Mouse (Mus musculus): ENCODE measurements around the gene Olfr1357.

The Olfr1357 gene

GRCm38 (mm10) chr10:78581121-78581520 lies 36.8 kb downstream of the Olfr1357 start:
- DNase-seq (ENCODE audit: low read depth in 2 of 2, low spot score in 2 of 2) = no peak

DNA sequence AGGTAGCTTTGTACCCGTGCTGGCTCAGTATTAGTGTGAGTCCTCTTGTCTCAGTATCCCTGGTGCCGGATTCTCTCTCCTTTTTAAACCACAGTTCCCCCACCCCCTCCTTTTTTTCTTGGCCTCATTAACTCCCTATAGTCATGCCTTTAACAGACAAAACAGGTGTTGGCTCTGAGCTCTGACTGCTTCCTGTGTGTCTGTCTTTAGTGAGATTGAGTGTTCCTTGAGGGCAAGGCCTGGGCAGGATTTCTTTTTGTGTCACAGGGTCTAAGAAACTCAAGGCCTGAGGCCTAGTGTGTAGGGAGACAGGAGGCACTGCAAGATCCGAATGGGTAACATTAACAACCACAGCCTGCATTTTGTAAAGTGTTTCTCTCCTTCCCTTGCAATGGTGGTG lies 39.7 kb downstream of the Olfr1357 start:
- no peak for DNase-seq (ENCODE audit: low read depth in 2 of 2, low spot score in 2 of 2)

GRCm38 (mm10) chr10:78576435-78577184 lies 41.3 kb downstream of the Olfr1357 start:
- no peak for DNase-seq (ENCODE audit: low read depth in 2 of 2, low spot score in 2 of 2)

- no peak for DNase-seq (ENCODE audit: low read depth in 2 of 2, low spot score in 2 of 2)
Measured at GRCm38 (mm10) chr10:78575690-78576089, 42.2 kb downstream of the Olfr1357 start.

DNA sequence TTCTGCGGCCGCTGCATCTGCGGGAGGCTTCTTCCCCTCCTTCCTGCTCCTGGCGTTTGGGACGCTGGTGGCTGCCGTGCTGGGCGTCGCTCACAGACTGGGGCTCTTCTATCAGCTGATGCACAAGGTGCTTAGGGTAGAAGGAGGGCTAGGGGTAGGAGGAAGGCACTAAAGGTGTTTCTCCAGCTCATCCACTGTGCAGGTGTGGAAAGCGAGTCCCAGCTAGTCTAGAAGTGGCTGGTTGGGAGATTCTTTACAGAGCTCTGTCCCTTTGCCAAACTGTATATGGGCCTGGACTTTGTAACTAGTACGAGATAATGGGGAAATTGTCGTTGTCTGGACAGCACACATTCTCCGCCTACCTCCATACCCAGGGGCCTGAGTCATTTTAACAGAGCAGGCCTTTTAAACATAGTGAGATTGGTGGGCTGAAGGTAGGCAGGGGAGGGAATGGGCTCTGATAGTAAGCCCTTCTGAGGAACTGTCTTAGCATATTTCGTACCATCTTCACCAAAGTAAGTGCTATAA lies 42.7 kb downstream of the Olfr1357 start:
- DNase-seq (ENCODE audit: low read depth in 2 of 2, low spot score in 2 of 2) = no peak

DNA sequence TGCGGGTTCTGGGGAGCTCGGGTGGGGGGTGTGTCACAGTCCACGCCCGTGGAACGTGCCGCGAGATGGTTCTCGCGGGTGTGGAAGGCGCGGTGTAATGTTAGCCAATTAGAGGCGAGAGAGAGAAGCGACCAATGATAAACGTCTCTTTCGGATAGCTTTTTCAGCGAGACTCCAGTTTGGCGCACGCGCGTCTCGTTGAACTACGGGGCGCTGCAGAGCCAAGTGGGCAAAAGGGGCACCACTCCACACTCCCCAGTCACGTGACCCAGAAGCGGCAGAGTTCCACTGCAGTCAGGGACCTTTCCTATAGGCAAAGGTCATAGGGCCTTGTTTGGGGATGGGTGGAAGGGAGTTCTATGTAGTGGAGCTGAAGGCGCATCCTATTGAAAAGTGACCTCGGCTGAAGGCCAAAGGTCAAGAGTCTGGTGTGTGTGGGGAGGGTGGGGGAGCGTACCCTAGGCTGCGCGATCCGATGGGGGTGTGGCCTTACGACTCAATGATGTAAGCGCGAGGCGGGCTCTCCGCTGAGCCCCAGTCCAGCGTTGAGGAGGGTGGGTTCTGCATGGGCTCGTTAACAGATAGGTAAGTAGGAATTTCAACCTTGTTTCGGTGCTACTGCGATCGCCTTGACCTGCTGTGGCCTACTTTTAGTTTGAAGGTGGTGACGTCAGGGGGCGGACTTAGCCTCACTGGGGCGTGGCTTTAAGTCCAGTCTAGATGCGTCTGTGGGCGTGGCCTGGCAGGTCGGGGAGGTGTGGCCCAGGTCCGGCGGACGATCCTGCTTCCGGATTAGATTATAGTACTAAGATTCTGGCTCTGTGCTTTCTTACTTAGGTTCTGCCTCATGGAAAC lies 43.4 kb downstream of the Olfr1357 start, which contains the start of gene Ilvbl:
TSS of gene Ilvbl (plus strand) at position 97 of the 855 bp plus-strand sequence.
- peak; percentile 92 to 94 for DNase-seq (ENCODE audit: low read depth in 2 of 2, low spot score in 2 of 2)

DNA sequence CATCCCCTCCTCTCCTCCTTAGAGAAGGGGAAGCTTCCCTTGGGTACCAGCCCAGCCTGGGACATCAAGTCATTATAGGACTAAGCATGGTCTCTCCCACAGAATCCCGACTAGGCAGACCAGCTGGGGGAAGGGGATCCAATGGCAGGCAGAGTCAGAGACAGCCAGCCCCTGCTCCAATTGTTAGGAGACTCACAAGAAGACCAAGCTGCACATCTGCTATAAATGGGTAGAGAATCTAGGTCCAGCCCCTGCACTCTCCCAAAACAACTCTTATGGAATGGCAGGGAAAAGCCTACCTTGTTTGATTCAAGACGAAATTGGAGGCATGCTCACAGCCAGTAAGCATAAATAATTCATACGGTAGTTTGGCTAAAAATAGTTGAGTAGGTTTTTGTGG lies 44.6 kb downstream of the Olfr1357 start:
- no peak for DNase-seq (ENCODE audit: low read depth in 2 of 2, low spot score in 2 of 2)

DNA sequence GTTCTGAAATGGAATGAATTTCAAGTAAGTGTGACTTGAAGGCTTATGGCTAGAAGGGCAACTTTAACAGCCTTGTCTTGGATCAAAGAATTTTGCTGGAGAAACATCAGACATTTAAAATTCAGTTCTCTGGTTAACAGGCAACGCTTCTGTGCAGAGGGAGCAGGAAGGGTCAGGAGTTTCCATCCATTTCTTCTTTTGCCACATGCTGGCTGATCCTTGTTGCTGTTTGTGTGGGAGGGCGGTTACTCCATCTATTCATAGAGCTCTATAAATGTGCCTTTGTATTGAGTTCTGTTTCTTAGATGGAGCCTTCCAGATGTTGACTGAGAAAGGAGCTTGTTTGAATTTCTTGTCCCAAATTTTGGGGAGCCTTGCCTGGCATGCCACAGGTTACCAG lies 47.0 kb downstream of the Olfr1357 start:
- no peak for DNase-seq (ENCODE audit: low read depth in 2 of 2, low spot score in 2 of 2)

DNA sequence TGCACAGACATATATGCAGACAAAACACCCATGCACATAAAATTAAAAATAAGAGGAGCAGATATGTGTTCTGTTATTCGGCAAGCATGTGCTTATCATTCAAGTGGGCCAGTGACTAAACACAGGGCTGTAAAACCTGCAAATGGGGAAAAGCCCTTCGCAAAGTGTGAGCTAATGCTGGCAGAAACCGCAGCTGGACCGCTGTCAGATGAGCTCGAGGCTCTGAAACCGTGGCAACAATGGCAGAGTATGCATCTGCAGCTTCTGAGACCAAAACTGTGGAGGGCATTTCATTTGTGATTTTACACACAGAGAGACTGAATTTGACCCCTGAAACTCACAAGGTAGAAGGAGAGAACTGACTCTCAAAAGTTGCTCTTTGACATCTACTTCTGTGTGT lies 47.5 kb downstream of the Olfr1357 start:
- no peak for DNase-seq (ENCODE audit: low read depth in 2 of 2, low spot score in 2 of 2)

DNA sequence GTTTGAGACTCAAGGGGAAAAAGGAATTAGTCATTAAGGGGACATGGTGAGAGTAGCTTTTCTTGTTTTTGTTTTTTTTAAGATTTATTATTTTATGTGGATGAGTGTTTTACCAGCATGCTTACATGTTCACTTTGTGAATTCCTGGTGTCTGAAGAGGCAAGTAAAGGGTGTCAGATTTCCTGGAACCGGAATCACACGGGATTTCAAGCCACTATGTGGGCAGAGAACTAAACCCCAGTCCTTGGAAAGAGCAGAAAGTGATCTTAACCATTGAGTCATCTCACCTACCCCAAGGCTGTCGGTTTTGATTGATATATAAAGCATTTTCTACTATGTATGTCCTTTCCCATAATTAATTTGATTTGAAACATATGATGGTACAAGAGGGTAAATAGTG lies 48.2 kb downstream of the Olfr1357 start:
- no peak for DNase-seq (ENCODE audit: low read depth in 2 of 2, low spot score in 2 of 2)

DNA sequence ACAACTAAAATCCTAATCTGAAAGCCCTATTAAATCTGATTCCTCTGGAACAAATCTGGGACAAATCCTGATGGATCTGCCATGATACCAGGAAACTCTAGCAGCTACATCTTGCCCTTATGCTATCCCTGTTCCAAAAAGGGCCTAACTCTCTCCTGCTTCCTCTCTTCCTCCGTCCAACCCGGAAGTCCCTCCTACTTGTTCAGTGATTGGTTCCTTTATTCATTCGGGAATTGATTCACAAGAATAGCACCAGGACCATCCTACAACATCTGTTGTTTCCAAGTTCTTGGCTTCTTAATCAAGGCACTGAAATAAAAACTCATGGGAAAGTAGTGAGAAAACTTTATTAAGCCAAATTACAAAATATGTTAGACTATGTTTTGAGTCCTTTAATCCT lies 48.7 kb downstream of the Olfr1357 start:
- DNase-seq (ENCODE audit: low read depth in 2 of 2, low spot score in 2 of 2) = no peak

DNA sequence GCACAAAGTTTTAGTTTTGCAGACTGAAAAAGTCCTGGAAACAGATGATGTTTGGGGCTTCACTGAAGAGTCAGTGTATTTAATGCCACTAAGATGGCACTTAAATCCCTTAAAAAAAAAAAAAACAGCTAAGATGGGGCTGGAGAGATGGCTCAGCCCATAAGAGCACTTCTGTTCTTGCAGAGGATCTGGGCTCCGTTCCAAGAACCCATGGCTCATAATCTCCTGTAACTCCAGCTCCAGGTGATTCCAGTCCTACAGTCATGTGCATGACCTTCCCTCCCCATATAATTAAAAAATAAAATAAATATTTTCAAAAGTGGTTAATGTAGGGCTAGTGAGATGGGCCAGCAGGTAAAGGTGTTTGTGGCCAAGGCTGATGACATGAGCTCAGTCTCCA lies 52.8 kb downstream of the Olfr1357 start:
- no peak for DNase-seq (ENCODE audit: low read depth in 2 of 2, low spot score in 2 of 2)
